Mouse (Mus musculus): ENCODE measurements around the gene Chrm2. TPM values are rescaled to one million over a fixed set of nuclear protein-coding genes. Genes with fewer than 3 reads are reported as not detected.

Gene Chrm2
- total and polyA plus RNA-seq, 3 experiments, result not detected

- Histone ChIP-seq H3K27me3 (replicated peaks) (no peaks in the 10 kb centered on the region), H3K9me3 (replicated peaks; ENCODE audit: low read length) (no peaks in the 10 kb centered on the region), H3K4me1 (ENCODE audit: control insufficient read depth in 1 of 2, insufficient read depth in 2 of 2) (no peaks in the 10 kb centered on the region), H3K4me3 (replicated peaks in 1 of 3; ENCODE audit: low read depth in 2 of 3, low read length in 2 of 3, poor library complexity in 1 of 3) (no peak overlapping the region), H3K27ac (ENCODE audit: insufficient read depth, low read depth) (no peak overlapping the region), H3K36me3 (replicated peaks in 1 of 2; ENCODE audit: control insufficient read depth in 1 of 2, insufficient read depth in 1 of 2, low read length in 1 of 2) (no peaks in the 10 kb centered on the region), H3K79me2 (replicated peaks; ENCODE audit: control insufficient read depth, extremely low read depth, insufficient read depth, poor library complexity, severe bottlenecking) (no peaks in the 10 kb centered on the region), H3K9ac (ENCODE audit: insufficient read depth, low read depth) (no peak overlapping the region), H3K4me2 (ENCODE audit: insufficient read depth, low read depth, poor library complexity, severe bottlenecking) (no peak overlapping the region)
- DNase-seq (ENCODE audit: extremely low read depth), result no peak
- TF ChIP-seq ZMIZ1 (IDR thresholded peaks at IDR 0.05; ENCODE audit: low read depth, low read length) (no peak), EP300 (IDR thresholded peaks at IDR 0.05; ENCODE audit: low read length) (no peak), MAFK (IDR thresholded peaks at IDR 0.05; ENCODE audit: insufficient replicate concordance, low read length) (no peak), ETS1 (conservative IDR thresholded peaks at IDR 0.05; ENCODE audit: low read depth, low read length) (no peak), IRF4 (IDR thresholded peaks at IDR 0.05; ENCODE audit: low read depth, low read length) (no peak), ZKSCAN1 (IDR thresholded peaks at IDR 0.05; ENCODE audit: borderline replicate concordance, low read depth, low read length) (no peak), ZNF384 (IDR thresholded peaks at IDR 0.05; ENCODE audit: low read depth, low read length) (no peak), JUND (conservative IDR thresholded peaks at IDR 0.05; ENCODE audit: low read depth, low read length) (no peak), JUN (IDR thresholded peaks at IDR 0.05; ENCODE audit: insufficient read depth, low read depth, low read length) (no peak), USF1 (IDR thresholded peaks at IDR 0.05; ENCODE audit: low read depth, low read length) (no peak), NRF1 (IDR thresholded peaks at IDR 0.05; ENCODE audit: low read depth, low read length) (no peak), RCOR1 (conservative IDR thresholded peaks at IDR 0.05; ENCODE audit: low read depth, low read length) (no peak), USF2 (conservative IDR thresholded peaks at IDR 0.05; ENCODE audit: low read depth, low read length) (no peak)
- in situ Hi-C loops (cut with MboI; ENCODE audit: low pct_ligation_motif_present, low pct_unique_long_range_greater_than_20kb, low sequenced_read_pairs), result no loop called here
- dilution Hi-C loops (cut with MboI; ENCODE audit: extremely low pct_ligation_motif_present, extremely low pct_unique_long_range_greater_than_20kb, low sequenced_read_pairs), result no loop called here
Measured at GRCm38 (mm10) chr6:36523599-36523998, 135.7 kb downstream of the Chrm2 start.

DNA sequence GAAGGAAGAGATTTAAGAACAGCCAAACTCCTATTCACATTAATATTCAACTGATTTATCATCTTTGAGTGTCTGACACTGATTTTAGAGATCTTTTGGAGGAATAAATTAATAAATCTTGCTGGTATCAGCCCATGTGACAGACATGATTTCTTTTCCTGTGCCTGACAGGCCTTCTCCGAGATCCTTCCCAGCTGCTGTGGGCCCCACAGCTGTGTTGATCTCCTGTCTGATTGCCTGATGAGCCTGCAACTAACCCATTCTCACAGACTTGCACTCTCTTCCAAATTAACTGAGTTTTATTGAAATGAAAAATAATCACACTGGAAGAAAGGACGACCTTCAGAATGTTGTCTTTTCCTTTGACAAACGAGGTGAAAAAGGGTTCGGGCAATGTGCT lies 140.6 kb downstream of the Chrm2 start:
- no peak overlapping the region for H3K4me3 ChIP-seq (replicated peaks in 1 of 3; ENCODE audit: low read depth in 2 of 3, low read length in 2 of 3, poor library complexity in 1 of 3)
- H3K4me2 ChIP-seq (ENCODE audit: insufficient read depth, low read depth, poor library complexity, severe bottlenecking), result no peak overlapping the region
- TF ChIP-seq ETS1 (conservative IDR thresholded peaks at IDR 0.05; ENCODE audit: low read depth, low read length), result no peak
- no peak for TF ChIP-seq USF2 (conservative IDR thresholded peaks at IDR 0.05; ENCODE audit: low read depth, low read length)
- no peak for TF ChIP-seq JUND (conservative IDR thresholded peaks at IDR 0.05; ENCODE audit: low read depth, low read length)
- TF ChIP-seq ELF1 (IDR thresholded peaks at IDR 0.05; ENCODE audit: low read depth, low read length), result no peak
- DNase-seq (ENCODE audit: extremely low read depth), result no peak
- dilution Hi-C loops (cut with MboI; ENCODE audit: extremely low pct_ligation_motif_present, extremely low pct_unique_long_range_greater_than_20kb, low sequenced_read_pairs), result no loop called here
- no peaks in the 10 kb centered on the region for H3K9me3 ChIP-seq (replicated peaks; ENCODE audit: low read length)
- H3K27me3 ChIP-seq (replicated peaks), result no peaks in the 10 kb centered on the region
- no peaks in the 10 kb centered on the region for H3K79me2 ChIP-seq (replicated peaks; ENCODE audit: control insufficient read depth, extremely low read depth, insufficient read depth, poor library complexity, severe bottlenecking)
- H3K27ac ChIP-seq (ENCODE audit: insufficient read depth, low read depth), result no peak overlapping the region
- H3K4me1 ChIP-seq (ENCODE audit: control insufficient read depth in 1 of 2, insufficient read depth in 2 of 2), result no peaks in the 10 kb centered on the region
- H3K9ac ChIP-seq (ENCODE audit: insufficient read depth, low read depth), result no peak overlapping the region
- no peaks in the 10 kb centered on the region for H3K36me3 ChIP-seq (replicated peaks in 1 of 2; ENCODE audit: control insufficient read depth in 1 of 2, insufficient read depth in 1 of 2, low read length in 1 of 2)
- in situ Hi-C loops (cut with MboI; ENCODE audit: low pct_ligation_motif_present, low pct_unique_long_range_greater_than_20kb, low sequenced_read_pairs), result no loop called here

All from CH12.LX (cell line).